Mouse (Mus musculus) midbrain, embryonic 13.5 days (tissue): ENCODE measurements around the gene Abca2. TPM values are rescaled to one million over a fixed set of nuclear protein-coding genes. Genes with fewer than 3 reads are reported as not detected.

Source experiments
- ATAC-seq: fragments of 200-750 bp; cut with Nextera tagmentation; 2 replicates; pipeline ENCODE4 v1.8.0; 2017; ENCODE audit warnings: mild to moderate bottlenecking, moderate TSS enrichment, moderate library complexity
- H3K27ac ChIP-seq: fragments of 300-500 bp; sonication (generic); 2 replicates; pipeline ENCODE4 v1.5.1; 2015; ENCODE audit warnings: inconsistent platforms, mild to moderate bottlenecking, moderate library complexity
- H3K27me3 ChIP-seq: fragments of 300-500 bp; sonication (generic); 2 replicates; pipeline ENCODE4 v1.6.1; 2015; ENCODE audit warnings: mild to moderate bottlenecking, inconsistent platforms
- H3K36me3 ChIP-seq: fragments of 300-500 bp; sonication (generic); 2 replicates; pipeline ENCODE4 v1.6.1; 2015; ENCODE audit warnings: mild to moderate bottlenecking, inconsistent platforms
- H3K4me1 ChIP-seq: fragments of 300-500 bp; sonication (generic); replicated peaks from 2 replicates; pipeline ENCODE4 v1.6.1; 2015; ENCODE audit warnings: inconsistent platforms
- H3K4me2 ChIP-seq: fragments of 300-500 bp; sonication (generic); replicated peaks from 2 replicates; pipeline ENCODE4 v1.6.1; 2015; ENCODE audit warnings: moderate library complexity, mild to moderate bottlenecking, inconsistent platforms
- H3K4me3 ChIP-seq: fragments of 300-500 bp; sonication (generic); replicated peaks from 2 replicates; pipeline ENCODE4 v1.5.1; 2015; ENCODE audit warnings: mild to moderate bottlenecking, inconsistent platforms
- H3K9ac ChIP-seq: fragments of 300-500 bp; sonication (generic); replicated peaks from 2 replicates; pipeline ENCODE4 v1.6.1; 2015; ENCODE audit warnings: mild to moderate bottlenecking, inconsistent platforms
- H3K9me3 ChIP-seq: fragments of 300-500 bp; sonication (generic); 2 replicates; pipeline ENCODE4 v1.6.1; 2016; ENCODE audit warnings: mild to moderate bottlenecking, inconsistent platforms
- WGBS: fragments of 180-500 bp; shearing (Covaris S2); methylation state at CpG from one replicate; pipeline ENCODE4 v1.1.7; 2015; 5-methylcytosine and 5-hydroxymethylcytosine counted together
- polyA plus RNA-seq: library from polyadenylated mRNA; unstranded; fragments of >200 nt; fragmentation: Nextera tagmentation; extraction: Ambion mirVana; gene quantifications from 2 replicates; pipeline ENCODE4 v1.2.1, GENCODE M21; 2015

Gene Abca2
- 10.2 and 11.1 TPM in 2 replicates for polyA plus RNA-seq

- H3K9ac ChIP-seq, result peak within 1 kb of the TSS; percentile 88
- peak within 1 kb of the TSS; percentile 92 for H3K27ac ChIP-seq
- peaks cover 20% of the 10 kb centered on the region; the same call in 1 of the 2 replicates for H3K27me3 ChIP-seq
- H3K4me2 ChIP-seq, result peak within 1 kb of the TSS; percentile 76
- H3K9me3 ChIP-seq, result no peaks in the 10 kb centered on the region
- H3K36me3 ChIP-seq, result peaks cover 6% of the 10 kb centered on the region
- H3K4me3 ChIP-seq, result peak within 1 kb of the TSS; percentile 84
- peak; percentile 92 for ATAC-seq
- H3K4me1 ChIP-seq, result peaks cover 29% of the 10 kb centered on the region
- WGBS, result under 1% methylated on average over 86 of the region's 89 CpGs
These were observed at the start of gene Abca2 for GRCm38 (mm10) chr2:25428442-25429236. TSS of gene Abca2 (plus strand) at chr2:25428703.

GRCm38 (mm10) chr2:25384492-25384891 lies 44.0 kb upstream of the Abca2 start:
- H3K27me3 ChIP-seq, result 0 out of 2 replicates have a peak, but pooled peaks cover 3% of the 10 kb centered on the region
- no peak overlapping the region for H3K4me3 ChIP-seq
- no peaks in the 10 kb centered on the region for H3K4me1 ChIP-seq
- whole genome bisulfite sequencing, result 83% methylated on average over 5 of the region's 5 CpGs
- H3K9ac ChIP-seq, result no peak overlapping the region
- no peaks in the 10 kb centered on the region for H3K9me3 ChIP-seq
- H3K27ac ChIP-seq, result no peak overlapping the region
- no peaks in the 10 kb centered on the region for H3K36me3 ChIP-seq
- ATAC-seq, result no peak
- H3K4me2 ChIP-seq, result no peak overlapping the region

GRCm38 (mm10) chr2:25391266-25391665 lies 37.2 kb upstream of the Abca2 start:
- WGBS, result 72% methylated on average over 5 of the region's 5 CpGs
- Histone ChIP-seq H3K4me1 (peaks cover 10% of the 10 kb centered on the region), H3K36me3 (no peaks in the 10 kb centered on the region), H3K9ac (no peak overlapping the region), H3K4me3 (no peak overlapping the region), H3K27me3 (peaks cover 26% of the 10 kb centered on the region), H3K4me2 (no peak overlapping the region), H3K27ac (no peak overlapping the region), H3K9me3 (no peaks in the 10 kb centered on the region)
- ATAC-seq, result no peak

- Histone ChIP-seq H3K4me2 (no peak overlapping the region), H3K9ac (no peak overlapping the region), H3K27me3 (peaks cover 59% of the 10 kb centered on the region), H3K4me1 (peaks cover 13% of the 10 kb centered on the region), H3K9me3 (no peaks in the 10 kb centered on the region), H3K4me3 (no peak overlapping the region), H3K36me3 (no peaks in the 10 kb centered on the region), H3K27ac (no peak overlapping the region)
- 26% methylated on average over 3 of the region's 3 CpGs for WGBS
- 0 out of 2 replicates have a peak, but pooled peaks have one; percentile 15 for ATAC-seq
These were observed 34.0 kb upstream of the Abca2 start for GRCm38 (mm10) chr2:25394281-25395221.

- Histone ChIP-seq H3K4me3 (peak within 1 kb of the TSS; percentile 32), H3K9ac (peak within 1 kb of the TSS; percentile 47; the same call in 1 of the 2 replicates), H3K4me2 (peak within 1 kb of the TSS; percentile 58), H3K27me3 (peaks cover 72% of the 10 kb centered on the region), H3K36me3 (no peaks in the 10 kb centered on the region), H3K27ac (no peak within 1 kb of the TSS), H3K9me3 (no peaks in the 10 kb centered on the region), H3K4me1 (peaks cover 19% of the 10 kb centered on the region)
- ATAC-seq, result no peak
- 2% methylated on average over 57 of the region's 57 CpGs for WGBS
These were observed 32.5 kb upstream of the Abca2 start, which contains the start of gene Entpd2 for GRCm38 (mm10) chr2:25395721-25396596. TSS of gene Entpd2 (plus strand) at chr2:25395874.

- Histone ChIP-seq H3K4me1 (peaks cover 19% of the 10 kb centered on the region), H3K9me3 (no peaks in the 10 kb centered on the region), H3K27ac (no peak overlapping the region), H3K4me3 (peak overlapping the region; percentile 32; the same call in 1 of the 2 replicates), H3K4me2 (no peak overlapping the region), H3K36me3 (no peaks in the 10 kb centered on the region), H3K9ac (no peak overlapping the region), H3K27me3 (peaks cover 79% of the 10 kb centered on the region)
- ATAC-seq, result no peak
- WGBS, result 30% methylated on average over 3 of the region's 3 CpGs
These were observed 31.9 kb upstream of the Abca2 start for GRCm38 (mm10) chr2:25396597-25396983.

- no peak for ATAC-seq
- no peak overlapping the region for H3K4me2 ChIP-seq
- 50% methylated on average over 1 of the region's 1 CpGs for WGBS
- H3K9ac ChIP-seq, result no peak overlapping the region
- H3K4me3 ChIP-seq, result no peak overlapping the region
- H3K36me3 ChIP-seq, result no peaks in the 10 kb centered on the region
- peaks cover 77% of the 10 kb centered on the region for H3K27me3 ChIP-seq
- peaks cover 19% of the 10 kb centered on the region for H3K4me1 ChIP-seq
- H3K9me3 ChIP-seq, result no peaks in the 10 kb centered on the region
- no peak overlapping the region for H3K27ac ChIP-seq
These were observed 31.5 kb upstream of the Abca2 start for GRCm38 (mm10) chr2:25397010-25397409.

- 89% methylated on average over 7 of the region's 7 CpGs for whole genome bisulfite sequencing
- no peak for ATAC-seq
These were observed 30.4 kb upstream of the Abca2 start for GRCm38 (mm10) chr2:25398065-25398464.

GRCm38 (mm10) chr2:25399051-25399450 lies 29.5 kb upstream of the Abca2 start, which contains the start of gene Npdc1:
TSS of gene Npdc1 (plus strand) at chr2:25399351.
- H3K27ac ChIP-seq, result no peak within 1 kb of the TSS
- ATAC-seq, result no peak
- no peaks in the 10 kb centered on the region for H3K9me3 ChIP-seq
- WGBS, result 63% methylated on average over 8 of the region's 8 CpGs
- 0 out of 2 replicates have a peak within 1 kb of the TSS, but pooled peaks have one; percentile 21 for H3K9ac ChIP-seq
- peaks cover 75% of the 10 kb centered on the region for H3K27me3 ChIP-seq
- H3K4me3 ChIP-seq, result no peak within 1 kb of the TSS
- H3K4me2 ChIP-seq, result 0 out of 2 replicates have a peak within 1 kb of the TSS, but pooled peaks have one; percentile 49
- H3K36me3 ChIP-seq, result no peaks in the 10 kb centered on the region
- H3K4me1 ChIP-seq, result peaks cover 29% of the 10 kb centered on the region

More at GRCm38 (mm10) chr2:25398065-25398464, 30.4 kb upstream of the Abca2 start:
- Histone ChIP-seq H3K27me3 (peaks cover 76% of the 10 kb centered on the region), H3K4me1 (peaks cover 25% of the 10 kb centered on the region), H3K36me3 (no peaks in the 10 kb centered on the region), H3K4me2 (no peak overlapping the region), H3K4me3 (no peak overlapping the region), H3K27ac (no peak overlapping the region), H3K9me3 (no peaks in the 10 kb centered on the region), H3K9ac (no peak overlapping the region)

GRCm38 (mm10) chr2:25400291-25400690 lies 28.2 kb upstream of the Abca2 start:
- Histone ChIP-seq H3K9ac (0 out of 2 replicates have a peak overlapping the region, but pooled peaks have one; percentile 21), H3K36me3 (peaks cover 5% of the 10 kb centered on the region; the same call in 1 of the 2 replicates), H3K4me3 (peak overlapping the region; percentile 24), H3K27ac (no peak overlapping the region), H3K9me3 (no peaks in the 10 kb centered on the region), H3K4me1 (peaks cover 38% of the 10 kb centered on the region), H3K27me3 (peaks cover 62% of the 10 kb centered on the region), H3K4me2 (peak overlapping the region; percentile 49)
- no peak for ATAC-seq
- 24% methylated on average over 16 of the region's 16 CpGs for WGBS

GRCm38 (mm10) chr2:25400764-25401163 lies 27.7 kb upstream of the Abca2 start:
- Histone ChIP-seq H3K36me3 (peaks cover 5% of the 10 kb centered on the region; the same call in 1 of the 2 replicates), H3K4me1 (peaks cover 41% of the 10 kb centered on the region), H3K27ac (no peak overlapping the region), H3K9me3 (no peaks in the 10 kb centered on the region), H3K27me3 (peaks cover 58% of the 10 kb centered on the region), H3K4me3 (peak overlapping the region; percentile 24), H3K4me2 (peak overlapping the region; percentile 49), H3K9ac (0 out of 2 replicates have a peak overlapping the region, but pooled peaks have one; percentile 21)
- ATAC-seq, result no peak; the same call in 1 of the 2 replicates
- WGBS, result 3% methylated on average over 17 of the region's 17 CpGs
